Mouse (Mus musculus) midbrain, postnatal 0 days (tissue): Measurements from ENCODE around the gene Hist3h2a. TPM values are rescaled to one million over a fixed set of nuclear protein-coding genes. Genes with fewer than 3 reads are reported as not detected.

Experiments
- ATAC-seq: fragments of 200-750 bp; cut with Nextera tagmentation; 2 replicates; pipeline ENCODE4 v1.8.0; 2017; ENCODE audit warnings: moderate number of reproducible peaks, mild to moderate bottlenecking, moderate TSS enrichment, moderate library complexity; ENCODE audit not compliant: low FRiP score
- DNase-seq: peaks from one replicate; pipeline ENCODE4 v3.0.0-alpha.2; 2015; ENCODE audit warnings: low spot score
- H3K27ac ChIP-seq: fragments of 300-500 bp; sonication (generic); 2 replicates; pipeline ENCODE4 v1.5.1; 2014; ENCODE audit warnings: low read depth, mild to moderate bottlenecking, low read length, mixed read lengths
- H3K27me3 ChIP-seq: fragments of 300-500 bp; sonication (generic); 2 replicates; pipeline ENCODE4 v1.6.1; 2014; ENCODE audit warnings: low read length, control low read depth, mixed read lengths; ENCODE audit not compliant: insufficient read depth
- H3K36me3 ChIP-seq: fragments of 300-500 bp; sonication (generic); 2 replicates; pipeline ENCODE4 v1.6.1; 2014; ENCODE audit warnings: low read length, control low read depth, mixed read lengths; ENCODE audit not compliant: insufficient read depth
- H3K4me1 ChIP-seq: fragments of 300-500 bp; sonication (generic); 2 replicates; pipeline ENCODE4 v1.6.1; 2014; ENCODE audit warnings: mild to moderate bottlenecking, control low read depth, antibody characterized with exemption, low read length, mixed read lengths; ENCODE audit not compliant: insufficient read depth
- H3K4me2 ChIP-seq: fragments of 300-500 bp; sonication (generic); 2 replicates; pipeline ENCODE4 v1.6.1; 2014; ENCODE audit warnings: low read depth, mild to moderate bottlenecking, low read length, mixed read lengths; ENCODE audit not compliant: poor library complexity, severe bottlenecking
- H3K4me3 ChIP-seq: fragments of 300-500 bp; sonication (generic); 2 replicates; pipeline ENCODE4 v1.5.1; 2014; ENCODE audit warnings: low read depth, mild to moderate bottlenecking, low read length, moderate library complexity
- H3K9ac ChIP-seq: fragments of 300-500 bp; sonication (generic); replicated peaks from 2 replicates; pipeline ENCODE4 v1.6.1; 2014; ENCODE audit warnings: mild to moderate bottlenecking, low read length, moderate library complexity, mixed read lengths; ENCODE audit not compliant: poor library complexity, severe bottlenecking
- H3K9me3 ChIP-seq: fragments of 300-500 bp; sonication (generic); 2 replicates; pipeline ENCODE4 v1.6.1; 2016; ENCODE audit warnings: low read length, control low read depth
- CTCF ChIP-seq: IDR thresholded peaks from 2 replicates; pipeline ENCODE4 v1.5.1; 2016; ENCODE audit warnings: antibody characterized with exemption, mild to moderate bottlenecking
- WGBS: fragments of 180-500 bp; shearing (Covaris S2); extraction: QIAGEN DNeasy Blood & Tissue Kit; methylation state at CpG from one replicate; pipeline ENCODE4 v1.1.7; 2014; 5-methylcytosine and 5-hydroxymethylcytosine counted together
- polyA plus RNA-seq: library from polyadenylated mRNA; unstranded; fragments of >200 nt; fragmentation: Nextera tagmentation; extraction: Ambion mirVana; gene quantifications from 2 replicates; pipeline ENCODE4 v1.2.1, GENCODE M21; 2015
- total RNA-seq: library from RNA; depleted of rRNA; stranded (reverse); fragments of >200 nt; gene quantifications from 2 replicates; pipeline ENCODE4 v1.2.3, GENCODE M21; 2014

The Hist3h2a gene
- total and polyA plus RNA-seq, 2 experiments from 2014 or later = 42.0 to 242 TPM

DNA sequence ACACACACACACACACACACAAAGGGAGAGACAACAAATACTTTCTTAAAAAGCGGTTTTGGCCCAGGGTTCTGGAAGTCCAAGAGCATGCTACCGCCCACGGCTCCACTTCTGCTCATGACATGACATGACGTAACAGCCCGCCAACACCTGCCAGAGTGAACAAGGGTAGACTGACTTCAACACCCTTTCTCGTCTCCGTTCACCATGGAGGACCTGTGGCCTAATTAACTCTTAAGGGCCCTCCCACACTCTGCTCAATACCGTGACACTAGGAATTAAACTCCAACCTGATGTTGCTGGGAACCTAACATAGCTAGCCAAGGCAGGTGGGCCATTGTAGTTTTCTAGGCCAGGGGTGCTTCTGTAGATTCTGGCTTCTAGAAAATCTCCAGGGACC is 14.5 kb downstream of the Hist3h2a start:
- Histone ChIP-seq H3K9me3 (no peaks in the 10 kb centered on the region), H3K4me2 (no peak overlapping the region), H3K27me3 (no peaks in the 10 kb centered on the region), H3K4me3 (no peak overlapping the region), H3K27ac (no peak overlapping the region), H3K9ac (no peak overlapping the region), H3K36me3 (peaks cover 7% of the 10 kb centered on the region; the same call in 1 of the 2 replicates), H3K4me1 (no peaks in the 10 kb centered on the region)
- WGBS = 89% methylated on average over 8 of the region's 8 CpGs
- DNase-seq (no peak), ATAC-seq (no peak)
- TF ChIP-seq CTCF = no peak

DNA sequence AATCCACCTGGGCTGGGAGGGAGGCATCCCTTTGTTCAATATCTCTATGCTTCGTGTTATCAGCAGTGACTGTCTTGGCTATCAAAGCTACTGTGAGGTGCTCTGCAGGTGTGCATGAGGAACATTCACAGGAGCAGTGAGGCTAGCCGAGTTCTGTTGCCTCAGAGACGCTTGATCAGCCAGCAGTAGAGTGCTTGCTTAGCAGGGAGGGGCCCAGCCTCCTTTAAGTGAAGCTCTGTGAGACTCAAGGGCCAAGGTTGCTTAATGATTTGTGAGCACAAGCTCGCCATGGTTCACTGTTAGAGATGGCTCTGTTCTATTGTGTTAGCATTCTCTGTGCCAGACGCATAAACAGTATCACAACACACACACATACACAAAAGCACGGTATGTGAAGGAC is 15.2 kb downstream of the Hist3h2a start:
- Histone ChIP-seq H3K27me3 (no peaks in the 10 kb centered on the region), H3K27ac (no peak overlapping the region), H3K4me1 (no peaks in the 10 kb centered on the region), H3K9ac (no peak overlapping the region), H3K9me3 (no peaks in the 10 kb centered on the region), H3K36me3 (peaks cover 7% of the 10 kb centered on the region; the same call in 1 of the 2 replicates), H3K4me3 (no peak overlapping the region), H3K4me2 (no peak overlapping the region)
- no peak for DNase-seq
- TF ChIP-seq CTCF = no peak
- ATAC-seq = no peak
- 75% methylated on average over 6 of the region's 6 CpGs for WGBS

DNA sequence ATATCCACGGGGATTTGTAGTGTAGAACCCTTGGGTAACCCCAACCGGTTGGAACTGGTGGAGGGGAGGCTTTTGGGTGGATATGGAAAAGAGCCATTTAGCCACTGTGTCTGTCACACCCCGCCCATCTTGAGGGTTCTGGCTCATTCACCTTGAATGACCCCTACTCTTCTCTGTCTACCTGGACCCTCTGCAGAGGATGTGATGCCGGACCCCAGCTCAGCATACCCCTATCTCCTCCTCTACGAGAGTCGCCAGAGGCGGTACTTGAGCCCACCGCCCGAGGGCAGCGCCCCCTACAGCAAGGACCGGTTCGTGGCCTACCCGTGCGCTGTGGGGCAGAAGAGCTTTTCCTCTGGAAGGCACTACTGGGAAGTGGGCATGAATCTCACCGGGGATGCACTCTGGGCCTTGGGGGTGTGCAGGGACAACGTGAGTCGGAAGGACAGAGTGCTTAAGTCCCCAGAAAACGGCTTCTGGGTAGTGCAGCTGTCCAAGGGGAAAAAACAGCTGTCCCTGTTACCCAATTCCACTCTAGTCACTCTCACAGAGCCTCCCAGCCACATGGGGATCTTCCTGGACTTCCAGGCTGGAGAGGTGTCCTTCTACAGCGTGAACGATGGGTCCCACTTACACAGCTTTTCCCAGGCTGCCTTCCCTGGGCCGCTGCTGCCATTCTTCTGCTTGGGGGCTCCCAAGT is 16.5 kb downstream of the Hist3h2a start:
- no peaks in the 10 kb centered on the region for H3K4me1 ChIP-seq
- peak; percentile 23; the same call in 1 of the 2 replicates for TF ChIP-seq CTCF
- no peak overlapping the region for H3K9ac ChIP-seq
- no peak for DNase-seq
- no peak overlapping the region for H3K27ac ChIP-seq
- H3K4me3 ChIP-seq = no peak overlapping the region
- no peak for ATAC-seq
- no peak overlapping the region for H3K4me2 ChIP-seq
- no peaks in the 10 kb centered on the region for H3K9me3 ChIP-seq
- H3K36me3 ChIP-seq = peaks cover 7% of the 10 kb centered on the region; the same call in 1 of the 2 replicates
- no peaks in the 10 kb centered on the region for H3K27me3 ChIP-seq
- 88% methylated on average over 21 of the region's 21 CpGs for WGBS

DNA sequence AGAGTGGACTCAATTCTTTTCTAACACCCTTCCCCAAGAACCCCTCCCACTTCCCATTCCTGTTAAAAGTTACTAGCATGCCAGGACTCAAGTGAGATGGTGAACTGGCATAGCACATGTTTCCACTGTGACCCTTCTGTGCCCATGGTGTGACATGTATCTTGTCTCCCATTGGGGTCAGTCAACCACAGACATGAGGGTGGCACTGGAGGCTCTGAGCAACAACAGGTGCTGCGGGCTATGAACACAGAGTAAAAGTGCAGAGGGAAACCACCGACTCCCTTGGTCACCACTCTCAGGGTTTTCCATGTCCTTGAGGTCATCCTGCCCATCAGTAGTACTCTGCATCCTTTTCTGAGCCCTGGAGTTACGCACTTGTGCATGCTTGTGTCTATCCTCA is 17.3 kb downstream of the Hist3h2a start:
- Histone ChIP-seq H3K27me3 (no peaks in the 10 kb centered on the region), H3K36me3 (peaks cover 7% of the 10 kb centered on the region; the same call in 1 of the 2 replicates), H3K4me2 (no peak overlapping the region), H3K9me3 (no peaks in the 10 kb centered on the region), H3K4me1 (no peaks in the 10 kb centered on the region), H3K4me3 (no peak overlapping the region), H3K9ac (no peak overlapping the region), H3K27ac (no peak overlapping the region)
- WGBS = 99% methylated on average over 3 of the region's 3 CpGs
- ATAC-seq (no peak), DNase-seq (no peak)
- TF ChIP-seq CTCF = no peak

DNA sequence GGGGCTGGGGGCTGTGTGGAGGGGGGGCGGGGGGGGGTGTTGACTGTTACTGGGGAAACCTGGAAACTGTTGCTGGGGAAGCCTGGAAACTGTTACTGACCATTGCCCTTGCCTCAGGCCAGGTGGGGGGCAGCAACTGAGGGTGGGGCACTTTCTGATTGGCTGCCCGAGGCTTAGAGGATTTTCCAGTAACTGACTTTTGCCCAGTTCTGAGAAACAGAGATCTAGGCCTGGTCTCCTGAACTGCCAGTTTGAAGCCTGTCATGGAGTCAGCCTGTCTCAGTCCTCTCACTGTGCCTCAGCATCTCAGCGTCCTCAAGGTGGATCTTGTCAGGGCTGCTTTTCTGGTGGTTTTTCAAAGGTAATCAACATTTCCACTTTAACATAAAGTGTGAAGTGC is 19.9 kb downstream of the Hist3h2a start:
- Histone ChIP-seq H3K4me1 (peaks cover 6% of the 10 kb centered on the region), H3K4me2 (no peak overlapping the region), H3K4me3 (no peak overlapping the region), H3K27me3 (no peaks in the 10 kb centered on the region), H3K27ac (no peak overlapping the region), H3K36me3 (peaks cover 7% of the 10 kb centered on the region; the same call in 1 of the 2 replicates), H3K9me3 (no peaks in the 10 kb centered on the region), H3K9ac (no peak overlapping the region)
- no peak for TF ChIP-seq CTCF
- no peak for DNase-seq
- no peak for ATAC-seq
- WGBS = 84% methylated on average over 3 of the region's 3 CpGs

DNA sequence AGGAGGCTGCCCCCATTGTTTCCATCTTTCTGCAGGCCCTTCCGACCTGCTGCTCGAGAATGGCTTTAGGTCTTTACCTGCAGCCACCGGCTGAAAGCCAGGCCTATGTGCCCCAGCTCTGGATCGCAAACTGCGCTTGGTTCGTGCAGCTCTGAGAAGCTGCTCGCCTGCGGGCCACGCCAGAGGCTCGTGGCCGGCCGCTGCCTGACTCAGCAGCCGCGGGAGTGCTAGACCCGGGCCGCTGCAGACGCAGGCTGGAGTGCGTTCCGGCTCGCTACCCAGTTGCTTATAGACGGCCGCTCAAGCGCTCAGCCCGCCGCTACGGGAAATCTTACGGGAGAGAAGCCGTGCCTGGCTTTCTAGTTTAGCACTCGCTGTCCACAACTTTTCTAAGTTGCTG is 22.7 kb downstream of the Hist3h2a start:
- Histone ChIP-seq H3K4me2 (peak overlapping the region; percentile 93), H3K36me3 (no peaks in the 10 kb centered on the region; the same call in 1 of the 2 replicates), H3K4me3 (peak overlapping the region; percentile 94), H3K9ac (peak overlapping the region; percentile 69), H3K27me3 (no peaks in the 10 kb centered on the region), H3K4me1 (peaks cover 18% of the 10 kb centered on the region), H3K27ac (peak overlapping the region; percentile 38; the same call in 1 of the 2 replicates), H3K9me3 (no peaks in the 10 kb centered on the region)
- no peak for TF ChIP-seq CTCF
- WGBS = under 1% methylated on average over 29 of the region's 29 CpGs
- no peak for ATAC-seq
- no peak for DNase-seq
